Mouse (Mus musculus): ENCODE data around the gene Ccdc28b. TPM values are rescaled to one million over a fixed set of nuclear protein-coding genes. Genes with fewer than 3 reads are reported as not detected.

Ccdc28b gene
- total and polyA plus RNA-seq, 2 experiments from 2014 or later: 55.1 to 58.0 TPM

- no peak for ATAC-seq (ENCODE audit: insufficient read depth, low read depth)
- no peaks in the 10 kb centered on the region for H3K27me3 ChIP-seq (ENCODE audit: control insufficient read depth, insufficient read depth, low read length)
- H3K36me3 ChIP-seq (replicated peaks; ENCODE audit: control insufficient read depth, insufficient read depth, low read length): peaks cover 98% of the 10 kb centered on the region
- H3K4me2 ChIP-seq (ENCODE audit: low read depth, low read length): no peak overlapping the region
- no peak for DNase-seq (ENCODE audit: low spot score)
- H3K4me1 ChIP-seq (ENCODE audit: control insufficient read depth, insufficient read depth): no peaks in the 10 kb centered on the region
- no peak overlapping the region for H3K27ac ChIP-seq (ENCODE audit: low read depth)
- WGBS: 61% methylated on average over 4 of the region's 4 CpGs
- no peaks in the 10 kb centered on the region for H3K9me3 ChIP-seq (replicated peaks; ENCODE audit: control insufficient read depth, low read length)
- H3K4me3 ChIP-seq (ENCODE audit: low read depth, low read length): no peak overlapping the region
- no peak overlapping the region for H3K9ac ChIP-seq (replicated peaks; ENCODE audit: low read depth, low read length)
- TF ChIP-seq EP300 (IDR thresholded peaks at IDR 0.05; ENCODE audit: low read depth): no peak
- no peak for TF ChIP-seq CTCF (IDR thresholded peaks at IDR 0.05; ENCODE audit: low read depth)
Observed at GRCm38 (mm10) chr4:129630944-129631343, 7.2 kb upstream of the Ccdc28b start.

- H3K9ac ChIP-seq (replicated peaks; ENCODE audit: low read depth, low read length): no peak overlapping the region
- H3K4me1 ChIP-seq (ENCODE audit: control insufficient read depth, insufficient read depth): peaks cover 30% of the 10 kb centered on the region
- ATAC-seq (ENCODE audit: insufficient read depth, low read depth): no peak
- no peak overlapping the region for H3K4me2 ChIP-seq (ENCODE audit: low read depth, low read length)
- H3K36me3 ChIP-seq (replicated peaks; ENCODE audit: control insufficient read depth, insufficient read depth, low read length): peaks cover 54% of the 10 kb centered on the region
- WGBS: 65% methylated on average over 6 of the region's 6 CpGs
- H3K27ac ChIP-seq (ENCODE audit: low read depth): no peak overlapping the region
- H3K9me3 ChIP-seq (replicated peaks; ENCODE audit: control insufficient read depth, low read length): no peaks in the 10 kb centered on the region
- no peak for DNase-seq (ENCODE audit: low spot score)
- TF ChIP-seq EP300 (IDR thresholded peaks at IDR 0.05; ENCODE audit: low read depth) (no peak), CTCF (IDR thresholded peaks at IDR 0.05; ENCODE audit: low read depth) (no peak)
- H3K27me3 ChIP-seq (ENCODE audit: control insufficient read depth, insufficient read depth, low read length): no peaks in the 10 kb centered on the region
- no peak overlapping the region for H3K4me3 ChIP-seq (ENCODE audit: low read depth, low read length)
Observed at GRCm38 (mm10) chr4:129626035-129626434, 2.3 kb upstream of the Ccdc28b start.

GRCm38 (mm10) chr4:129625496-129625895, 1.7 kb upstream of the Ccdc28b start:
- TF ChIP-seq EP300 (IDR thresholded peaks at IDR 0.05; ENCODE audit: low read depth) (no peak), CTCF (IDR thresholded peaks at IDR 0.05; ENCODE audit: low read depth) (no peak)
- Histone ChIP-seq H3K27me3 (ENCODE audit: control insufficient read depth, insufficient read depth, low read length) (no peaks in the 10 kb centered on the region), H3K36me3 (replicated peaks; ENCODE audit: control insufficient read depth, insufficient read depth, low read length) (peaks cover 53% of the 10 kb centered on the region), H3K9ac (replicated peaks; ENCODE audit: low read depth, low read length) (no peak overlapping the region), H3K9me3 (replicated peaks; ENCODE audit: control insufficient read depth, low read length) (no peaks in the 10 kb centered on the region), H3K27ac (ENCODE audit: low read depth) (peak overlapping the region; percentile 89; the same call in 1 of the 2 replicates), H3K4me1 (ENCODE audit: control insufficient read depth, insufficient read depth) (peaks cover 30% of the 10 kb centered on the region), H3K4me2 (ENCODE audit: low read depth, low read length) (0 out of 2 replicates have a peak overlapping the region, but pooled peaks have one; percentile 84), H3K4me3 (ENCODE audit: low read depth, low read length) (no peak overlapping the region)
- ATAC-seq (ENCODE audit: insufficient read depth, low read depth): no peak
- whole genome bisulfite sequencing: 50% methylated on average over 4 of the region's 4 CpGs
- no peak for DNase-seq (ENCODE audit: low spot score)

- Histone ChIP-seq H3K4me3 (ENCODE audit: low read depth, low read length) (peak overlapping the region; percentile 65), H3K4me1 (ENCODE audit: control insufficient read depth, insufficient read depth) (peaks cover 30% of the 10 kb centered on the region), H3K27ac (ENCODE audit: low read depth) (peak overlapping the region; percentile 89), H3K36me3 (replicated peaks; ENCODE audit: control insufficient read depth, insufficient read depth, low read length) (peaks cover 48% of the 10 kb centered on the region), H3K27me3 (ENCODE audit: control insufficient read depth, insufficient read depth, low read length) (no peaks in the 10 kb centered on the region), H3K9me3 (replicated peaks; ENCODE audit: control insufficient read depth, low read length) (no peaks in the 10 kb centered on the region), H3K4me2 (ENCODE audit: low read depth, low read length) (peak overlapping the region; percentile 84), H3K9ac (replicated peaks; ENCODE audit: low read depth, low read length) (peak overlapping the region; percentile 29; the same call in 1 of the 2 replicates)
- DNase-seq (ENCODE audit: low spot score) (peak; percentile 53), ATAC-seq (ENCODE audit: insufficient read depth, low read depth) (peak; percentile 19; the same call in 1 of the 2 replicates)
- no peak for TF ChIP-seq CTCF (IDR thresholded peaks at IDR 0.05; ENCODE audit: low read depth)
- TF ChIP-seq EP300 (IDR thresholded peaks at IDR 0.05; ENCODE audit: low read depth): no peak
- 3% methylated on average over 6 of the region's 6 CpGs for WGBS
Observed at GRCm38 (mm10) chr4:129625029-129625370, 1.3 kb upstream of the Ccdc28b start.

GRCm38 (mm10) chr4:129624281-129625028, 708 bp upstream of the Ccdc28b start:
- no peak for TF ChIP-seq CTCF (IDR thresholded peaks at IDR 0.05; ENCODE audit: low read depth)
- 0 out of 2 replicates have a peak, but pooled peaks have one; percentile 8 for TF ChIP-seq EP300 (IDR thresholded peaks at IDR 0.05; ENCODE audit: low read depth)
- Histone ChIP-seq H3K4me1 (ENCODE audit: control insufficient read depth, insufficient read depth) (peaks cover 30% of the 10 kb centered on the region), H3K4me3 (ENCODE audit: low read depth, low read length) (peak overlapping the region; percentile 65), H3K36me3 (replicated peaks; ENCODE audit: control insufficient read depth, insufficient read depth, low read length) (peaks cover 43% of the 10 kb centered on the region), H3K4me2 (ENCODE audit: low read depth, low read length) (peak overlapping the region; percentile 84), H3K27ac (ENCODE audit: low read depth) (peak overlapping the region; percentile 89), H3K27me3 (ENCODE audit: control insufficient read depth, insufficient read depth, low read length) (no peaks in the 10 kb centered on the region), H3K9me3 (replicated peaks; ENCODE audit: control insufficient read depth, low read length) (no peaks in the 10 kb centered on the region), H3K9ac (replicated peaks; ENCODE audit: low read depth, low read length) (peak overlapping the region; percentile 71)
- WGBS: 2% methylated on average over 18 of the region's 18 CpGs
- DNase-seq (ENCODE audit: low spot score): peak; percentile 96
- ATAC-seq (ENCODE audit: insufficient read depth, low read depth): peak; percentile 92

Data from heart, postnatal 0 days (tissue).